Mouse (Mus musculus): ENCODE data around the gene Ccdc182.

DNA sequence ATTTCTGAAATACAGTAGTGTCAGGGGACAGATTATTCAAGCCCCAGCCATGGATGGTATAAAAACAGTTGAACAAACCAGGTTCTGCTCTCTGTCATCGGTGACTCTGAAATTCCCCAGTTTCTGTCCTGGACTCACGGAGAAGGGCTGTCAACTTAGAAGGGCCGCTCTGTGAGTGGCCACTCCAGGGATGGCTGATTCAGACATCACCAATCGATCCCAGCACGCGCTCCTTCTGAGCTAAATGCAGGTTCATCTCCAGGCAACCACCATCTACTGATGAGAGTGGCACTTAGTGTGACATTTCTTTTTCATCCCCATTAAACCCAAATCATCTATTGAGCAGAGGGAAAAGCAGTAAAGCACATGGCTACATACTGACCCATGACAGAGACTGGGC, 7.8 kb downstream of the Ccdc182 start:
- TF ChIP-seq CTCF (IDR thresholded peaks at IDR 0.05; ENCODE audit: low read depth) (no peak), EP300 (optimal IDR thresholded peaks at IDR 0.05) (no peak)

Data from stomach, postnatal 0 days (tissue).